Mouse (Mus musculus) ES-Bruce4 (cell line): ENCODE results near the gene Cacnb2. TPM values are rescaled to one million over a fixed set of nuclear protein-coding genes. Genes with fewer than 3 reads are reported as not detected.

Experiments used
- H3K27ac ChIP-seq: 2 replicates; pipeline ENCODE4 v1.5.1; 2012; ENCODE audit warnings: low read length, inconsistent platforms; ENCODE audit not compliant: insufficient read depth
- H3K27me3 ChIP-seq: 2 replicates; pipeline ENCODE4 v1.6.1; 2012; ENCODE audit warnings: mild to moderate bottlenecking, low read length, inconsistent platforms; ENCODE audit not compliant: control insufficient read depth, poor library complexity, insufficient read depth, severe bottlenecking
- H3K36me3 ChIP-seq: 2 replicates; pipeline ENCODE4 v1.6.1; 2012; ENCODE audit warnings: inconsistent platforms, mild to moderate bottlenecking, low read length, moderate library complexity; ENCODE audit not compliant: control insufficient read depth, poor library complexity, insufficient read depth, severe bottlenecking
- H3K4me1 ChIP-seq: one replicate; pipeline ENCODE4 v1.8.1; 2011; ENCODE audit warnings: low read length; ENCODE audit not compliant: control insufficient read depth, insufficient read depth
- H3K4me3 ChIP-seq: 2 replicates; pipeline ENCODE4 v1.5.1; 2011; ENCODE audit warnings: low read depth, mild to moderate bottlenecking, low read length
- H3K9ac ChIP-seq: 2 replicates; pipeline ENCODE4 v1.6.1; 2012; ENCODE audit warnings: low read depth, mild to moderate bottlenecking, inconsistent platforms; ENCODE audit not compliant: poor library complexity, severe bottlenecking
- H3K9me3 ChIP-seq: replicated peaks from 2 replicates; pipeline ENCODE4 v1.6.1; 2012; ENCODE audit warnings: mild to moderate bottlenecking, low read length, inconsistent platforms; ENCODE audit not compliant: control insufficient read depth, poor library complexity, insufficient read depth, severe bottlenecking
- CTCF ChIP-seq: IDR thresholded peaks from one replicate; pipeline ENCODE4 v1.8.1; 2011; ENCODE audit warnings: low read depth, low read length
- EP300 ChIP-seq: IDR thresholded peaks from 2 replicates; pipeline ENCODE4 v1.6.1; 2011; ENCODE audit warnings: low read depth, low read length; ENCODE audit not compliant: insufficient read depth
- POLR2A ChIP-seq: IDR thresholded peaks from one replicate; pipeline ENCODE4 v1.8.1; 2011; ENCODE audit warnings: low read length; ENCODE audit not compliant: insufficient read depth
- polyA plus RNA-seq: library from polyadenylated mRNA; stranded (reverse); fragments of >200 nt; gene quantifications from 2 replicates; pipeline ENCODE4 v1.2.4, GENCODE M21; 2011; ENCODE audit warnings: low read depth; ENCODE audit not compliant: missing spikeins, insufficient read depth, insufficient read length

Cacnb2 gene
- polyA plus RNA-seq, 1 experiment = 2.2 TPM

- Histone ChIP-seq H3K36me3 (no peaks in the 10 kb centered on the region), H3K4me1 (peaks cover 3% of the 10 kb centered on the region), H3K27ac (no peak overlapping the region), H3K9me3 (no peaks in the 10 kb centered on the region), H3K9ac (no peak overlapping the region), H3K27me3 (no peaks in the 10 kb centered on the region), H3K4me3 (no peak overlapping the region)
- TF ChIP-seq POLR2A (no peak), CTCF (no peak), EP300 (no peak)
These were observed 258.7 kb downstream of the Cacnb2 start for GRCm38 (mm10) chr2:14861613-14862012.

GRCm38 (mm10) chr2:14862981-14863380 lies 260.1 kb downstream of the Cacnb2 start:
- H3K4me1 ChIP-seq = peaks cover 3% of the 10 kb centered on the region
- no peaks in the 10 kb centered on the region for H3K27me3 ChIP-seq
- no peaks in the 10 kb centered on the region for H3K36me3 ChIP-seq
- no peaks in the 10 kb centered on the region for H3K9me3 ChIP-seq
- H3K27ac ChIP-seq = no peak overlapping the region
- no peak overlapping the region for H3K9ac ChIP-seq
- no peak for TF ChIP-seq POLR2A
- no peak for TF ChIP-seq EP300
- no peak for TF ChIP-seq CTCF
- no peak overlapping the region for H3K4me3 ChIP-seq

GRCm38 (mm10) chr2:14873116-14873515 lies 270.2 kb downstream of the Cacnb2 start:
- Histone ChIP-seq H3K27ac (no peak overlapping the region), H3K36me3 (no peaks in the 10 kb centered on the region), H3K27me3 (no peaks in the 10 kb centered on the region; the same call in 1 of the 2 replicates), H3K9ac (no peak overlapping the region), H3K9me3 (no peaks in the 10 kb centered on the region), H3K4me3 (no peak overlapping the region), H3K4me1 (no peaks in the 10 kb centered on the region)
- TF ChIP-seq POLR2A (no peak), EP300 (no peak), CTCF (no peak)

GRCm38 (mm10) chr2:14873701-14874181 lies 270.9 kb downstream of the Cacnb2 start:
- Histone ChIP-seq H3K27me3 (no peaks in the 10 kb centered on the region; the same call in 1 of the 2 replicates), H3K27ac (no peak overlapping the region), H3K9ac (no peak overlapping the region), H3K4me1 (no peaks in the 10 kb centered on the region), H3K4me3 (no peak overlapping the region), H3K36me3 (no peaks in the 10 kb centered on the region), H3K9me3 (no peaks in the 10 kb centered on the region)
- TF ChIP-seq EP300 = no peak
- no peak for TF ChIP-seq CTCF
- TF ChIP-seq POLR2A = no peak

- H3K27me3 ChIP-seq = no peaks in the 10 kb centered on the region; the same call in 1 of the 2 replicates
- H3K9me3 ChIP-seq = no peaks in the 10 kb centered on the region
- H3K9ac ChIP-seq = no peak overlapping the region
- no peak overlapping the region for H3K27ac ChIP-seq
- no peak for TF ChIP-seq EP300
- no peak for TF ChIP-seq POLR2A
- no peak for TF ChIP-seq CTCF
- no peaks in the 10 kb centered on the region for H3K36me3 ChIP-seq
- H3K4me1 ChIP-seq = no peaks in the 10 kb centered on the region
- no peak overlapping the region for H3K4me3 ChIP-seq
These were observed 271.6 kb downstream of the Cacnb2 start for GRCm38 (mm10) chr2:14874281-14875037.

- H3K4me3 ChIP-seq = no peak overlapping the region
- H3K9me3 ChIP-seq = no peaks in the 10 kb centered on the region
- TF ChIP-seq CTCF (no peak), EP300 (no peak), POLR2A (no peak)
- H3K4me1 ChIP-seq = no peaks in the 10 kb centered on the region
- no peaks in the 10 kb centered on the region for H3K36me3 ChIP-seq
- no peak overlapping the region for H3K27ac ChIP-seq
- no peaks in the 10 kb centered on the region; the same call in 1 of the 2 replicates for H3K27me3 ChIP-seq
- H3K9ac ChIP-seq = no peak overlapping the region
These were observed 272.2 kb downstream of the Cacnb2 start for GRCm38 (mm10) chr2:14875121-14875520.
